Mouse (Mus musculus) forebrain, embryonic 13.5 days (tissue): ENCODE measurements around the gene Tgfb2. TPM values are rescaled to one million over a fixed set of nuclear protein-coding genes. Genes with fewer than 3 reads are reported as not detected.

ENCODE experiments used
- ATAC-seq: fragments of 200-750 bp; cut with Nextera tagmentation; 2 replicates; pipeline ENCODE4 v1.8.0; 2017
- H3K27ac ChIP-seq: fragments of 300-500 bp; sonication (generic); 2 replicates; pipeline ENCODE4 v1.5.1; 2015; ENCODE audit warnings: inconsistent platforms, mild to moderate bottlenecking, moderate library complexity
- H3K27me3 ChIP-seq: fragments of 300-500 bp; sonication (generic); 2 replicates; pipeline ENCODE4 v1.6.1; 2015; ENCODE audit warnings: mild to moderate bottlenecking, inconsistent platforms
- H3K36me3 ChIP-seq: fragments of 300-500 bp; sonication (generic); 2 replicates; pipeline ENCODE4 v1.6.1; 2015; ENCODE audit warnings: mild to moderate bottlenecking, inconsistent platforms; ENCODE audit not compliant: poor library complexity, severe bottlenecking
- H3K4me1 ChIP-seq: fragments of 300-500 bp; sonication (generic); 2 replicates; pipeline ENCODE4 v1.6.1; 2015; ENCODE audit warnings: inconsistent platforms
- H3K4me2 ChIP-seq: fragments of 300-500 bp; sonication (generic); 2 replicates; pipeline ENCODE4 v1.6.1; 2015; ENCODE audit warnings: inconsistent platforms, mild to moderate bottlenecking, moderate library complexity
- H3K4me3 ChIP-seq: fragments of 300-500 bp; sonication (generic); 2 replicates; pipeline ENCODE4 v1.5.1; 2015; ENCODE audit warnings: mild to moderate bottlenecking, inconsistent platforms
- H3K9ac ChIP-seq: fragments of 300-500 bp; sonication (generic); 2 replicates; pipeline ENCODE4 v1.6.1; 2015; ENCODE audit warnings: mild to moderate bottlenecking, inconsistent platforms
- H3K9me3 ChIP-seq: fragments of 300-500 bp; sonication (generic); replicated peaks from 2 replicates; pipeline ENCODE4 v1.6.1; 2016; ENCODE audit warnings: inconsistent platforms
- WGBS: fragments of 180-500 bp; shearing (Covaris S2); methylation state at CpG from one replicate; pipeline ENCODE4 v1.1.7; 2015; 5-methylcytosine and 5-hydroxymethylcytosine counted together
- polyA plus RNA-seq: library from polyadenylated mRNA; unstranded; fragments of >200 nt; fragmentation: Nextera tagmentation; extraction: Ambion mirVana; gene quantifications from 2 replicates; pipeline ENCODE4 v1.2.1, GENCODE M21; 2015

Gene Tgfb2
- polyA plus RNA-seq, 1 experiment from 2014 or later = 11.1 TPM

- Histone ChIP-seq H3K36me3 (no peaks in the 10 kb centered on the region), H3K4me3 (no peak overlapping the region), H3K9ac (no peak overlapping the region), H3K9me3 (no peaks in the 10 kb centered on the region), H3K27ac (no peak overlapping the region), H3K4me1 (peaks cover 20% of the 10 kb centered on the region), H3K27me3 (no peaks in the 10 kb centered on the region), H3K4me2 (no peak overlapping the region)
- 91% methylated on average over 10 of the region's 10 CpGs for WGBS
- ATAC-seq = no peak
Measured at GRCm38 (mm10) chr1:186662996-186663395, 42.8 kb downstream of the Tgfb2 start.

DNA sequence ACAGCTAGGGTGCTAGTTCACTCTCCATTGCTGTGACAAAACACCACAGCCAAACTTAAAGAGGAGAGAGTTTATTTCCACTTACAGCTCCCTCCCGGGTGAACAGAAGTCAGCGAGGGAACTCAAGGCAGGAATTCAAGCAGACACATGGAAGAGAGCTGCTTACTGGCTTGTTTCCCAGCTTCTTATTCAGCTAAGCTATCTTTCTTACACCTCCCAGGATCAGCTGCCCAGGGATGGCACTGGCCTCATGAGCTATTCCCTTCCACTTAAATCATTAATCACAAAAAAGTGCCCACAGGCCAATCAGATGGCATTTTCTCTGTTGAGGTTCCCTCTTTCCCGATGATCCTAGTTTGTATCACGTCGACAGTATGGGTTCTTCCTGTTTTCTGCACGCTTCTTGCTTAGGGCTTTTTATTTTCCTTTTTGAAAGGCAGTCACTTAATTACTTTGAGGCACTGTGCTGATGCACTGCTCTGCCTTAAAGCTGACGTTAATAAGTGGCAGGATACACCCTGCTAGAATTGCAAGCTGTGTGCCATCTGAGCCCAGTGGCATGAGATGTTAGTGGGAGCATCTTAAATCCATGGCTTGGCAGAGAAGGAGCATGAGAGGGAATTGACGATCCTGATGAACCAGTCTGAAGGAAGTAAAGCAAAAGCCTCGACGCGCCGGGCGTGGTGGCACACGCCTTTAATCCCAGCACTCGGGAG is 44.4 kb downstream of the Tgfb2 start:
- no peak; the same call in 1 of the 2 replicates for ATAC-seq
- Histone ChIP-seq H3K4me1 (peaks cover 21% of the 10 kb centered on the region), H3K27ac (peak overlapping the region; percentile 41), H3K4me2 (no peak overlapping the region), H3K27me3 (no peaks in the 10 kb centered on the region), H3K9me3 (no peaks in the 10 kb centered on the region), H3K4me3 (no peak overlapping the region), H3K36me3 (no peaks in the 10 kb centered on the region), H3K9ac (no peak overlapping the region)
- WGBS = 72% methylated on average over 15 of the region's 15 CpGs

- no peak overlapping the region for H3K27ac ChIP-seq
- no peak overlapping the region for H3K4me2 ChIP-seq
- peaks cover 25% of the 10 kb centered on the region for H3K4me1 ChIP-seq
- H3K27me3 ChIP-seq = no peaks in the 10 kb centered on the region
- peak; percentile 50; the same call in 1 of the 2 replicates for ATAC-seq
- no peaks in the 10 kb centered on the region for H3K9me3 ChIP-seq
- WGBS = 55% methylated on average over 11 of the region's 11 CpGs
- H3K4me3 ChIP-seq = no peak overlapping the region
- no peaks in the 10 kb centered on the region for H3K36me3 ChIP-seq
- H3K9ac ChIP-seq = no peak overlapping the region
Measured at GRCm38 (mm10) chr1:186658783-186659182, 47.0 kb downstream of the Tgfb2 start.

- no peak for ATAC-seq
Measured at GRCm38 (mm10) chr1:186657559-186658219, 48.1 kb downstream of the Tgfb2 start.

GRCm38 (mm10) chr1:186656732-186657329 is 49.0 kb downstream of the Tgfb2 start:
- H3K4me1 ChIP-seq = peaks cover 25% of the 10 kb centered on the region
- no peaks in the 10 kb centered on the region for H3K27me3 ChIP-seq
- no peak overlapping the region for H3K4me2 ChIP-seq
- no peak for ATAC-seq
- no peaks in the 10 kb centered on the region for H3K9me3 ChIP-seq
- H3K9ac ChIP-seq = no peak overlapping the region
- H3K27ac ChIP-seq = no peak overlapping the region
- no peaks in the 10 kb centered on the region for H3K36me3 ChIP-seq
- 92% methylated on average over 5 of the region's 5 CpGs for WGBS
- no peak overlapping the region for H3K4me3 ChIP-seq

More at GRCm38 (mm10) chr1:186657559-186658219, 48.1 kb downstream of the Tgfb2 start:
- Histone ChIP-seq H3K9me3 (no peaks in the 10 kb centered on the region), H3K27ac (no peak overlapping the region), H3K36me3 (no peaks in the 10 kb centered on the region), H3K4me3 (no peak overlapping the region), H3K27me3 (no peaks in the 10 kb centered on the region), H3K4me1 (peaks cover 25% of the 10 kb centered on the region), H3K4me2 (no peak overlapping the region), H3K9ac (no peak overlapping the region)
- WGBS = 89% methylated on average over 16 of the region's 16 CpGs

GRCm38 (mm10) chr1:186656201-186656600 is 49.6 kb downstream of the Tgfb2 start:
- Histone ChIP-seq H3K27me3 (no peaks in the 10 kb centered on the region), H3K4me2 (no peak overlapping the region), H3K27ac (no peak overlapping the region), H3K9ac (no peak overlapping the region), H3K9me3 (no peaks in the 10 kb centered on the region), H3K36me3 (no peaks in the 10 kb centered on the region), H3K4me1 (peaks cover 22% of the 10 kb centered on the region), H3K4me3 (no peak overlapping the region)
- ATAC-seq = no peak
- WGBS = 78% methylated on average over 1 of the region's 1 CpGs

GRCm38 (mm10) chr1:186655096-186655495 is 50.7 kb downstream of the Tgfb2 start:
- Histone ChIP-seq H3K36me3 (no peaks in the 10 kb centered on the region), H3K4me3 (no peak overlapping the region), H3K27ac (no peak overlapping the region; the same call in 1 of the 2 replicates), H3K27me3 (no peaks in the 10 kb centered on the region), H3K4me1 (peaks cover 18% of the 10 kb centered on the region), H3K4me2 (no peak overlapping the region), H3K9me3 (no peaks in the 10 kb centered on the region), H3K9ac (no peak overlapping the region)
- WGBS = 18% methylated on average over 4 of the region's 4 CpGs
- peak; percentile 82 for ATAC-seq

- H3K9me3 ChIP-seq = peaks cover 8% of the 10 kb centered on the region; the same call in 1 of the 2 replicates
- peaks cover 13% of the 10 kb centered on the region; the same call in 1 of the 2 replicates for H3K36me3 ChIP-seq
- H3K9ac ChIP-seq = no peak overlapping the region
- WGBS = 92% methylated on average over 8 of the region's 8 CpGs
- no peak for ATAC-seq
- no peak overlapping the region for H3K4me3 ChIP-seq
- 0 out of 2 replicates have a peak, but pooled peaks cover 5% of the 10 kb centered on the region for H3K4me1 ChIP-seq
- no peaks in the 10 kb centered on the region for H3K27me3 ChIP-seq
- no peak overlapping the region for H3K27ac ChIP-seq
- H3K4me2 ChIP-seq = no peak overlapping the region
Measured at GRCm38 (mm10) chr1:186652208-186652607, 53.6 kb downstream of the Tgfb2 start.

DNA sequence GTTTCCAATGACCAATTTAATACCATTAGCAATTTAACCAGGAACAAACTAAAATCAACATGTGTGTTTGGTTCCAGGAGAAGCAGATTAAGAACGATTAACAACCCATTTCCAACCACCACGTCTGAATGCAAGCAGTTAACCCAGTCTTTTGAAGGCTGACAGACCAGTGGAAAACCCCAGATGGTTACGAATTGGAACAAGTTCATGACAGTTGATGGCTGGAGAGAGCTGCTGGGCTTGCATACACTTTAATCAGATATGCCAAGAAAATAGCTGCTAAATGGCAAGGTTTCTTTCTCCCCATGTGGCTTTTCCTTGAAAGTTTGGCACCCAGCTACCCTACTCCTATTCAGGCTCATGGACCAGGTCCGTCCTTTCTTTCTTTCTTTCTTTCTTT is 55.8 kb downstream of the Tgfb2 start:
- Histone ChIP-seq H3K4me2 (no peak overlapping the region), H3K4me1 (no peaks in the 10 kb centered on the region), H3K9me3 (peaks cover 8% of the 10 kb centered on the region; the same call in 1 of the 2 replicates), H3K9ac (no peak overlapping the region), H3K27ac (no peak overlapping the region), H3K36me3 (peaks cover 13% of the 10 kb centered on the region; the same call in 1 of the 2 replicates), H3K27me3 (no peaks in the 10 kb centered on the region), H3K4me3 (no peak overlapping the region)
- ATAC-seq = no peak; the same call in 1 of the 2 replicates
- 75% methylated on average over 4 of the region's 4 CpGs for WGBS

DNA sequence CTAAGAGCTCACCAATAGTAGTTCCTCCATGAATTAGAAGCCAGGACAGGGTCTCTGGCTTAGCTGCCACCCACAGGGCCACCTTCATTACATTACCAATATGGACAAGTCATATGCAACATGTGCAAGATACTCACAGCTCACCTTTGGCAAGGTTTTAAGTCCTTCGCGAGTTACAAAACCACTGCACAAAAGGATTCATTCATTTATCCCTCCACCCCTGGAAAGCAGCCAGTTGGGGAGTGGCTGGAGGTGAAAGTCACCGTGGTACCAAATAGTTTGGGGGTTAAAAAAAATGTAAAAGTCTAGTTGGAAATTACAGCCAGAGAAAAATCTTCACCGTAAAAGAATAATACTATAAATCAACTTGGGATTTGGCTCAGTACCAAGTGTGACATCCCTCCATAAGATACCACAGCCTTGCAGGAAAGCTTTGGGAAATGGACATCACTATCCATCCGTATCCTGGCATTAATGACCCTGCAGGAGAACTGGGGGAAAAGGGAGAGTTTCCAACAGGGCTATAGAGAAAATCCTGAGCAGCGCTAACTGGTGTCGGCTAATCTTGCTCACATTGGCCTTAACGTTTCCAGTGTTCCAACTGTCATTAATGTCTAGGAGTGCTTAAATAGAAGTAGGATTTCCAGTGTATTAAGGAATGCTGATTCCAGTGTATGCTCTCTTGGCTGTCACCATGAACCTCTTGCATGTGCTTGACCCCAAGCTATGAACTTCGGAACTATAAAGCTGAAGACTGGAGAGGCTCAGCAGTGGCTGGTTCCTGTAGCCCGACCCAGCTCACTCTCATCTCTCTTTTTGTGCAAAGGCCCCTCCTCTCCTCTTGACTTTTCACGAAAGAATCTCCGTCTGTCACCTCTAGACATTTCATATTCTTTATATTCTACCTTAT is 68.2 kb downstream of the Tgfb2 start:
- H3K4me2 ChIP-seq = no peak overlapping the region
- peaks cover 15% of the 10 kb centered on the region for H3K4me1 ChIP-seq
- WGBS = 73% methylated on average over 12 of the region's 12 CpGs
- no peak for ATAC-seq
- H3K36me3 ChIP-seq = no peaks in the 10 kb centered on the region
- no peak overlapping the region for H3K9ac ChIP-seq
- no peaks in the 10 kb centered on the region for H3K9me3 ChIP-seq
- H3K27me3 ChIP-seq = no peaks in the 10 kb centered on the region
- H3K4me3 ChIP-seq = no peak overlapping the region
- no peak overlapping the region for H3K27ac ChIP-seq

DNA sequence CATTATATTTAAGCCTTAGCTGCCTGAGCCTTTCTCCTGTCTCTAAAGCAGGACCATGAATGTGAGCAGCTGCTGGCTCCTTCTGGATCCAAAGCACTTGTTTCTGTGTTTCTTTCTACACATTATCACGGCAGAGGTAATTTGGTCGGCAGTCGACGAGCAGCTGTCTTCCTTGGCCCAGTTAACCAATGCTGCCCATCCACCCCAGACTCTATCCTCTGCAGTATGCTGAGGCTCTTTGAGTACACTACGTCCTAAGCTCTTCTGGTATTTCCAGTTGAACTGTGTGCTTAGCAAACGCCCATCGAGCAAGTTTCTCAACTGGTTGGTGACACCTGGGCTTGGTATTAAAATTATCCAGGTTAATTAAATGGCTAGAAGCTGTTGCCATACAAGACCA is 70.7 kb downstream of the Tgfb2 start:
- H3K4me1 ChIP-seq = peaks cover 12% of the 10 kb centered on the region
- ATAC-seq = 0 out of 2 replicates have a peak, but pooled peaks have one; percentile 24
- WGBS = 58% methylated on average over 7 of the region's 7 CpGs
- H3K36me3 ChIP-seq = no peaks in the 10 kb centered on the region
- no peaks in the 10 kb centered on the region for H3K27me3 ChIP-seq
- H3K4me3 ChIP-seq = no peak overlapping the region
- H3K4me2 ChIP-seq = no peak overlapping the region
- H3K27ac ChIP-seq = no peak overlapping the region
- no peak overlapping the region for H3K9ac ChIP-seq
- H3K9me3 ChIP-seq = no peaks in the 10 kb centered on the region
